Mouse (Mus musculus) neural tube, embryonic 11.5 days (tissue): Measurements from ENCODE around the gene Spag16. TPM values are rescaled to one million over a fixed set of nuclear protein-coding genes. Genes with fewer than 3 reads are reported as not detected.
"Not testable (repeated sequence)": the region's sequence is repeated elsewhere in the genome, so short reads cannot be mapped to it uniquely, and the experiment has no call there.

Source experiments
- ATAC-seq: fragments of 200-750 bp; cut with Nextera tagmentation; 2 replicates; pipeline ENCODE4 v1.8.0; 2017; ENCODE audit warnings: moderate number of reproducible peaks, mild to moderate bottlenecking, moderate TSS enrichment, moderate library complexity; ENCODE audit not compliant: insufficient read depth, low FRiP score, low TSS enrichment
- DNase-seq: peaks from one replicate; pipeline ENCODE4 v3.0.0-alpha.2; 2015; ENCODE audit warnings: low spot score
- H3K27ac ChIP-seq: fragments of 300-500 bp; sonication (generic); 2 replicates; pipeline ENCODE4 v1.5.1; 2014; ENCODE audit warnings: low read depth, mild to moderate bottlenecking, low read length
- H3K27me3 ChIP-seq: fragments of 300-500 bp; sonication (generic); 2 replicates; pipeline ENCODE4 v1.6.1; 2014; ENCODE audit warnings: mild to moderate bottlenecking, low read length, mixed read lengths; ENCODE audit not compliant: control insufficient read depth, insufficient read depth
- H3K36me3 ChIP-seq: fragments of 300-500 bp; sonication (generic); 2 replicates; pipeline ENCODE4 v1.6.1; 2014; ENCODE audit warnings: mild to moderate bottlenecking, low read length, moderate library complexity, mixed read lengths; ENCODE audit not compliant: control insufficient read depth, insufficient read depth
- H3K4me1 ChIP-seq: fragments of 300-500 bp; sonication (generic); 2 replicates; pipeline ENCODE4 v1.6.1; 2014; ENCODE audit warnings: low read length, mixed read lengths; ENCODE audit not compliant: control insufficient read depth, insufficient read depth
- H3K4me2 ChIP-seq: fragments of 300-500 bp; sonication (generic); 2 replicates; pipeline ENCODE4 v1.6.1; 2014; ENCODE audit warnings: low read depth, mild to moderate bottlenecking, moderate library complexity
- H3K4me3 ChIP-seq: fragments of 300-500 bp; sonication (generic); 2 replicates; pipeline ENCODE4 v1.5.1; 2014; ENCODE audit warnings: low read depth, low read length
- H3K9ac ChIP-seq: fragments of 300-500 bp; sonication (generic); 2 replicates; pipeline ENCODE4 v1.6.1; 2014; ENCODE audit warnings: mild to moderate bottlenecking, low read length
- H3K9me3 ChIP-seq: fragments of 300-500 bp; sonication (generic); 2 replicates; pipeline ENCODE4 v1.6.1; 2016; ENCODE audit warnings: low read length; ENCODE audit not compliant: control insufficient read depth
- WGBS: fragments of 180-500 bp; shearing (Covaris S2); extraction: QIAGEN DNeasy Blood & Tissue Kit; methylation state at CpG from one replicate; pipeline ENCODE4 v1.1.7; 2014; 5-methylcytosine and 5-hydroxymethylcytosine counted together
- polyA plus RNA-seq: library from polyadenylated mRNA; unstranded; fragments of >200 nt; fragmentation: Nextera tagmentation; extraction: Ambion mirVana; gene quantifications from 2 replicates; pipeline ENCODE4 v1.2.1, GENCODE M21; 2014

The Spag16 gene
- polyA plus RNA-seq, 1 experiment from 2014 or later = 2.2 TPM

GRCm38 (mm10) chr1:69828872-69829479 is 2.2 kb downstream of the Spag16 start:
- ATAC-seq = no peak

GRCm38 (mm10) chr1:69830586-69830985 is 3.8 kb downstream of the Spag16 start:
- 84% methylated on average over 1 of the region's 1 CpGs for WGBS
- H3K4me3 ChIP-seq = no peak overlapping the region
- no peaks in the 10 kb centered on the region for H3K27me3 ChIP-seq
- ATAC-seq = no peak
- no peak overlapping the region for H3K27ac ChIP-seq
- H3K36me3 ChIP-seq = no peaks in the 10 kb centered on the region
- H3K4me2 ChIP-seq = no peak overlapping the region
- no peak for DNase-seq
- no peak overlapping the region for H3K9ac ChIP-seq
- no peaks in the 10 kb centered on the region for H3K9me3 ChIP-seq
- H3K4me1 ChIP-seq = no peaks in the 10 kb centered on the region

More at GRCm38 (mm10) chr1:69828872-69829479, 2.2 kb downstream of the Spag16 start:
- Histone ChIP-seq H3K4me2 (no peak overlapping the region), H3K36me3 (no peaks in the 10 kb centered on the region), H3K4me1 (no peaks in the 10 kb centered on the region), H3K27ac (no peak overlapping the region), H3K9me3 (no peaks in the 10 kb centered on the region), H3K9ac (no peak overlapping the region), H3K27me3 (no peaks in the 10 kb centered on the region), H3K4me3 (no peak overlapping the region)
- WGBS = 96% methylated on average over 7 of the region's 7 CpGs
- no peak for DNase-seq

DNA sequence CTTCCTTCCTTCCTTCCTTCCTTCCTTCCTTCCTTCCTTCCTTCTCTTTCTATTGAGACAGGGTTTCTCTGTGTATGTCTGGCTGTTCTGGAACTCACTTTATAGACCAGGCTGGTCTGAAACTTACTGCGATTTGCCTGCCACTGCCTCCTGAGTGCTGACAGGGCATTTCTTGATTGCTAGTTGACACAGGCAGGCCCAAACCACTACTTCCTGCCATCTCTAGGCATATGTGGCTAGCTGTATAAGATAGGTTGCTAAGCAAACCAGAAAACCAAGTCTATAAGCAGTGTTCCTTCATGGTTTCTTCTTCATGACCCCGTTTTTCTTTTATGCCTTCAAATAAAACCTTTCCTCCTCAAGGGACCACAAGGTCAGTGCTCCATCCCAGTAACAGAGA is 4.2 kb downstream of the Spag16 start:
- no peaks in the 10 kb centered on the region for H3K36me3 ChIP-seq
- no peak overlapping the region for H3K4me2 ChIP-seq
- H3K9ac ChIP-seq = no peak overlapping the region
- H3K27ac ChIP-seq = no peak overlapping the region
- no peaks in the 10 kb centered on the region for H3K27me3 ChIP-seq
- no peak overlapping the region for H3K4me3 ChIP-seq
- ATAC-seq = no peak
- no peaks in the 10 kb centered on the region for H3K9me3 ChIP-seq
- no peaks in the 10 kb centered on the region for H3K4me1 ChIP-seq
- 94% methylated on average over 2 of the region's 2 CpGs for WGBS
- DNase-seq = no peak

GRCm38 (mm10) chr1:69833476-69833875 is 6.7 kb downstream of the Spag16 start:
- not testable (repeated sequence) for DNase-seq, H3K9me3 ChIP-seq, H3K27me3 ChIP-seq, H3K4me3 ChIP-seq, H3K9ac ChIP-seq, H3K4me1 ChIP-seq, ATAC-seq, H3K4me2 ChIP-seq, H3K36me3 ChIP-seq, H3K27ac ChIP-seq
- WGBS = 85% methylated on average over 4 of the region's 4 CpGs

- no peaks in the 10 kb centered on the region for H3K36me3 ChIP-seq
- ATAC-seq = no peak
- no peak overlapping the region for H3K9ac ChIP-seq
- no peak overlapping the region for H3K4me3 ChIP-seq
- H3K27me3 ChIP-seq = no peaks in the 10 kb centered on the region
- no peak overlapping the region for H3K4me2 ChIP-seq
- no peaks in the 10 kb centered on the region for H3K9me3 ChIP-seq
- WGBS = 81% methylated on average over 7 of the region's 7 CpGs
- DNase-seq = no peak
- H3K27ac ChIP-seq = no peak overlapping the region
- no peaks in the 10 kb centered on the region for H3K4me1 ChIP-seq
Observed at GRCm38 (mm10) chr1:69853436-69853835, 26.7 kb downstream of the Spag16 start.

- Histone ChIP-seq H3K36me3 (no peaks in the 10 kb centered on the region), H3K9ac (no peak overlapping the region), H3K4me2 (no peak overlapping the region), H3K4me3 (no peak overlapping the region), H3K27me3 (no peaks in the 10 kb centered on the region), H3K27ac (no peak overlapping the region), H3K4me1 (no peaks in the 10 kb centered on the region), H3K9me3 (no peaks in the 10 kb centered on the region)
- DNase-seq = no peak
- 82% methylated on average over 4 of the region's 4 CpGs for WGBS
- no peak for ATAC-seq
Observed at GRCm38 (mm10) chr1:69867776-69868175, 41.0 kb downstream of the Spag16 start.

DNA sequence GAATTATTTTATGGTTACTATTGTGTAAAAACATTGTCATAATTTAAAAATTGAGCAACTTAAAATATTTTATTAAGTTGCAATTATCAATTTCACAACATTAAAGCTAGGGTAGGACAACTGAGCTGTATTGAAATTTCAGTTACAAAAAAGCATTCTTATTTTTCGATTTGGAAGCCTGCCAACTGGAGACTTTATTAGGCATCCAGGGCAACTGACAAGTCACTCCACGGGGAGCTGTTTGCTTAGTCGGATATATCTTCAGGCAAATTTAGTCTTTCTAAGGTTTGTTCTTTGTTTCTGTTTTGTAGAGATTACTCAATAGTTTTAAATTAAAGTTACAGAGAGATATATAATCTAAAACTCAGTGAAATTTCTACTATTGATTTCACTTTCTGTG is 129.8 kb downstream of the Spag16 start:
- H3K27me3 ChIP-seq = no peaks in the 10 kb centered on the region
- H3K4me3 ChIP-seq = no peak overlapping the region
- no peak for DNase-seq
- H3K4me2 ChIP-seq = no peak overlapping the region
- H3K9ac ChIP-seq = no peak overlapping the region
- H3K27ac ChIP-seq = no peak overlapping the region
- H3K4me1 ChIP-seq = no peaks in the 10 kb centered on the region
- no peak for ATAC-seq
- H3K36me3 ChIP-seq = no peaks in the 10 kb centered on the region
- no peaks in the 10 kb centered on the region for H3K9me3 ChIP-seq
- 74% methylated on average over 3 of the region's 3 CpGs for WGBS

DNA sequence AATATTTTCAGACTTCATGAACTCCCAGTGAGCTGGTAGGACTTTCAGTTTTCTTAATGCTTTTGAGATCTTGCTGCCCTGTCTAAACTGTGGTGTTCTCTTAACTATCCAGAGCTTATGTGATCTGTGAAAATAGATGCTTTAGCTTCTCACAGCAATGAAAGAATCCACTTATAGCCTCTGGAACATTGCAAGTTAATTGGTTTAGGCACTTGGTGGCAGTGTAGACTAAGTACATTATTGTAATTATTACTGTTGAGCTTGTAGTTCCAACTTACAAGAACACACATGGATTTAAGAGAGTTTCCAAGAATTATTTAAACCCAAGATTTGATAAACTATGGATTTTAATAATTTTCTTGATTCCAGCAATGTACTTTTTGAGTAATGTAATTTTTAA is 170.1 kb downstream of the Spag16 start:
- ATAC-seq (no peak), DNase-seq (no peak)
- H3K27ac ChIP-seq = no peak overlapping the region
- no peaks in the 10 kb centered on the region for H3K27me3 ChIP-seq
- H3K4me3 ChIP-seq = no peak overlapping the region
- no peak overlapping the region for H3K4me2 ChIP-seq
- H3K36me3 ChIP-seq = no peaks in the 10 kb centered on the region
- H3K9me3 ChIP-seq = no peaks in the 10 kb centered on the region
- H3K9ac ChIP-seq = no peak overlapping the region
- H3K4me1 ChIP-seq = no peaks in the 10 kb centered on the region

DNA sequence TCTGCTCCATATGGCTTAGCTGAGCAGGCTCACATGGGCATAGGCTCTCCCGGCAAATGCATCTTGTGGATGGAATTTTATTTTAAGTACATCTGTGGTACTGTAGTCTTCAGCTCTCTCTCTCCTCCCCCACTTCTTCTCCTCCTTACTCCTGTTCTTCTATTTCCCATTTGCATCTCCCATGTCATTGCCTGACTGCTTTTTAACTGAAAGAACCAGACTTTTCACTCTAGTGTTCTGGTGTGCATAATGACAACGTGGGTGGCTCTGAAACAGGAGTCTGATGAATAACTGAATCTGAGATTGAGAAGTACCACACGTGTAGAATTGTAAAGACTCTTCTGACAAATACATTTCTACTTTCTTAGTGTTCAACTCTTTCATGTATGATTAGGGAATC is 186.2 kb downstream of the Spag16 start:
- no peaks in the 10 kb centered on the region for H3K4me1 ChIP-seq
- DNase-seq (no peak), ATAC-seq (no peak)
- H3K4me3 ChIP-seq = no peak overlapping the region
- no peaks in the 10 kb centered on the region for H3K36me3 ChIP-seq
- H3K4me2 ChIP-seq = no peak overlapping the region
- H3K9ac ChIP-seq = no peak overlapping the region
- no peak overlapping the region for H3K27ac ChIP-seq
- 86% methylated on average over 3 of the region's 3 CpGs for WGBS
- no peaks in the 10 kb centered on the region for H3K9me3 ChIP-seq
- H3K27me3 ChIP-seq = no peaks in the 10 kb centered on the region
